Mouse (Mus musculus) lung, postnatal 36 days (tissue): ENCODE data around the gene Vmac.

ENCODE experiments used
- DNase-seq: peaks from one replicate; pipeline ENCODE4 v3.0.0; 2022; ENCODE audit warnings: mixed read lengths

The Vmac gene

GRCm38 (mm10) chr17:56738221-56738620 is 20.4 kb upstream of the Vmac start:
- no peak for DNase-seq

- no peak for DNase-seq
Measured at GRCm38 (mm10) chr17:56736534-56736933, 18.7 kb upstream of the Vmac start.

- DNase-seq = no peak
Measured at GRCm38 (mm10) chr17:56729656-56730055, 11.8 kb upstream of the Vmac start.

- DNase-seq = no peak
Measured at GRCm38 (mm10) chr17:56729151-56729550, 11.3 kb upstream of the Vmac start.

- peak; percentile 36 for DNase-seq
Measured at GRCm38 (mm10) chr17:56728117-56728516, 10.3 kb upstream of the Vmac start.

GRCm38 (mm10) chr17:56727659-56728058 is 9.8 kb upstream of the Vmac start:
- no peak for DNase-seq

GRCm38 (mm10) chr17:56727029-56727649 is 9.3 kb upstream of the Vmac start:
- no peak for DNase-seq

- DNase-seq = no peak
Measured at GRCm38 (mm10) chr17:56723419-56724161, 5.8 kb upstream of the Vmac start.

GRCm38 (mm10) chr17:56722441-56722840 is 4.6 kb upstream of the Vmac start:
- no peak for DNase-seq

- peak; percentile 99 for DNase-seq
Measured at GRCm38 (mm10) chr17:56716655-56717362, 1.0 kb downstream of the Vmac start.

- DNase-seq = peak; percentile 5
Measured at GRCm38 (mm10) chr17:56715914-56716654, 1.7 kb downstream of the Vmac start.

- DNase-seq = no peak
Measured at GRCm38 (mm10) chr17:56715360-56715759, 2.5 kb downstream of the Vmac start.

- no peak for DNase-seq
Measured at GRCm38 (mm10) chr17:56709708-56710107, 8.1 kb downstream of the Vmac start.

GRCm38 (mm10) chr17:56708692-56709091 is 9.1 kb downstream of the Vmac start:
- DNase-seq = no peak

GRCm38 (mm10) chr17:56706515-56706914 is 11.3 kb downstream of the Vmac start:
- DNase-seq = no peak

GRCm38 (mm10) chr17:56703038-56703437 is 14.8 kb downstream of the Vmac start:
- no peak for DNase-seq

GRCm38 (mm10) chr17:56700451-56700850 is 17.4 kb downstream of the Vmac start:
- no peak for DNase-seq

GRCm38 (mm10) chr17:56693851-56694310 is 23.9 kb downstream of the Vmac start:
- DNase-seq = peak; percentile 48

- no peak for DNase-seq
Measured at GRCm38 (mm10) chr17:56693395-56693794, 24.4 kb downstream of the Vmac start.

- no peak for DNase-seq
Measured at GRCm38 (mm10) chr17:56688689-56689088, 29.1 kb downstream of the Vmac start.

GRCm38 (mm10) chr17:56688045-56688444 is 29.8 kb downstream of the Vmac start:
- DNase-seq = no peak

GRCm38 (mm10) chr17:56686801-56687200 is 31.0 kb downstream of the Vmac start:
- no peak for DNase-seq

- no peak for DNase-seq
Measured at GRCm38 (mm10) chr17:56684649-56685048, 33.2 kb downstream of the Vmac start.
